In the genomic region with DNA sequence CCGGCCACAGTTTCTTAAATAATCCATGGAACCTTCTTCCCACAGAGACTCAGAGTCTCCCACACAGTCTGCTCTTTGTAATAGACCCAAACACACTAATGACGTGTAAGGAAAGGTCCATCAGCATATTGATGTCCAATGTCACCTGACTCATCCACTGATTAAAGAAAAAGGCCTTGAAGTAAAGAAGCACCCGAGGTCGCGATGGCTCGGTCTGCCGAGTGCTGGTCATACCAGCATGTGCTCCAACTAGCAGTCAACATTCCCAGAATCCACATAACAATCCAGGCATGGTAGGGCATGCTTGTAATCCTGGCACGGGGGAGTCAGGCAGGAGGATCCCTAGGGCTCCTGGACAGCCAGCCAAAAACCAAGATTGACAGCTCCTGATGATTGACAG, we compare ENCODE assay signal across 10 mouse cellular contexts.
"Had no signal": no experiment of that assay in that cellular context is flagged by ENCODE, and none has a peak within 500 bp of the region (broad histone marks: within the 10 kb centered on the region; RNA-seq: fewer than 3 reads in every experiment).

No protein-coding gene starts in this region.

- DNase-seq: liver, postnatal 0 days; lung, adult 2 months; lung, postnatal 14 days; lung, postnatal 36 days; retina, postnatal 1 day; right cerebral cortex, adult 18-20 months; right cerebral cortex, postnatal 14 days; thymus, adult 2 months; thymus, postnatal 25 days; thymus, postnatal 4 days had no signal
